Mouse (Mus musculus) large intestine, adult 2 months (tissue): ENCODE results near the gene Pomp. TPM values are rescaled to one million over a fixed set of nuclear protein-coding genes. Genes with fewer than 3 reads are reported as not detected.
"Not testable (repeated sequence)": the region's sequence is repeated elsewhere in the genome, so short reads cannot be mapped to it uniquely, and the experiment has no call there.

Experiments
- DNase-seq: peaks from one replicate; pipeline ENCODE4 v3.0.0-alpha.2; 2012; ENCODE audit warnings: low read depth, low spot score
- WGBS: fragments of 180-500 bp; shearing (Covaris S2); methylation state at CpG from one replicate; pipeline ENCODE4 v1.1.7; 2018; 5-methylcytosine and 5-hydroxymethylcytosine counted together
- polyA plus RNA-seq: library from polyadenylated mRNA; depleted of rRNA; stranded (reverse); fragments of >200 nt; gene quantifications from 2 replicates; pipeline ENCODE4 v1.2.3, GENCODE M21; 2012

Pomp gene
- polyA plus RNA-seq, 1 experiment: 132 TPM

DNA sequence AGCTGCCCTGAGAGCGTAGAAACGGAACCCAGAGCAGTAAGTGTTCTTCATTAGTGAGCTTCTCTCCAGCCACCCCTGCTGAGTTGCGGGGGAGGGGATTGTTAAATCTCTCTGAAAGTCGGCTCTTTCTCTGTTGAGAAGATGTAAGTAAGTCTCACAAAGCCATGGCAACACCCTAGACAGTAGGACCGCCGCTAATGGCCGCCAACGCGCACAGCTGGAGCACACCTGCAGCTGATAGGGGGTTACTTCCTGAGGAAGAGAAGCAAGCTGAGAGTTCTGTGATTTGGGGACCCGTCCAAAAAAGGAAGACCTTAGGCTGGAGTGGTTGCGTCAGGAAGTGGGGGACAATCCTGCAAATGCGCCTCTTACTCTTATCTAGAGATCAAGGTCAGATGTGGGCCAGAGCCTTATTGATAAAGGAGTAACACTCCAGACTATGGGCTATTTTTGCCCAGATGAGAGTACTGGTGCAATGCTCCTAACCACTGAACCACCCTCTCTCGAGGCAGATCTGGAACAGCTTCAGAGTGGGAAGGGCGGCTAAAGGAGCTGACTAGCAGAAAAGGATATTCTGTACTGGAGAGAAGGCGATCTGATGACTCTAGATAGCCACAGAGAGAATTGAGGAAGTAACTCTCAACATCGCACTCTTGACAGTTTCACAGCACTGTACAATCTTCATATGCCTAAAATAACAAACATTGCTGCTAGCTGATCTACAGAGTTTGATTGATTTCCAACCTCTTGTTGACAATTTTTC is 35.4 kb downstream of the Pomp start:
- no peak for DNase-seq
- 53% methylated on average over 16 of the region's 16 CpGs for WGBS

- 43% methylated on average over 4 of the region's 4 CpGs for WGBS
- DNase-seq: not testable (repeated sequence)
These were observed 36.2 kb downstream of the Pomp start for GRCm38 (mm10) chr5:147896501-147896900.

GRCm38 (mm10) chr5:147898254-147898653 is 38.0 kb downstream of the Pomp start:
- DNase-seq: peak; percentile 57
- 40% methylated on average over 2 of the region's 2 CpGs for WGBS

DNA sequence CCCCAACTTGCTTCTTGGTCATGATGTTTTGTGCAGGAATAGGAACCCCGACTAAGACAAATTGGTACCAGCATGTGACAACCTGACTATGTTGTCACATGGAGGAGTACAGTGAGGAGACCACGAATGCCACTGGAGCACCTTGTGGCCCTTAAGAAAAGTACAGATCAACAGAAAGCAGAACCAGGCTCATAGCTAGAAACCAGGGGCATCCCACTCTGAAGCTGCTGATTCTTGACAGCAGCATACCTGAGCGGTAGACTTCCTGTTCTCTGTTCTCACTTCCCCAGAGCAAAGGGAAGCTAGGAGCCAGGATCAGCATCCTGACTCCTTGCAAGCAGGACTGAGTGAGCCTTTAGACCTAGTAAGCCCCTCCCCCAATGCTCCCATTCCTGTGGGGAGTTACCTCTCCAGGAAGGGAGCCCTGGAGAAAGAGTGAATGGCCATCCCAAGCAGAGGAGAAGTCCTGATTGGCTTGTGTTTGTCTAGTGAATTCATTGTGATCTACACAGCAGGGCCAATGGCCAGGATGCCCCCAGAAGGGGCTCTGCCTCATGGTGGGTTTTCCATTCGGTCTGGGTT is 38.8 kb downstream of the Pomp start:
- no peak for DNase-seq
- 75% methylated on average over 4 of the region's 4 CpGs for WGBS

GRCm38 (mm10) chr5:147902008-147902757 is 41.9 kb downstream of the Pomp start:
- WGBS: 73% methylated on average over 15 of the region's 15 CpGs
- no peak for DNase-seq

- 72% methylated on average over 9 of the region's 9 CpGs for WGBS
- DNase-seq: no peak
These were observed 42.9 kb downstream of the Pomp start for GRCm38 (mm10) chr5:147903166-147903565.

DNA sequence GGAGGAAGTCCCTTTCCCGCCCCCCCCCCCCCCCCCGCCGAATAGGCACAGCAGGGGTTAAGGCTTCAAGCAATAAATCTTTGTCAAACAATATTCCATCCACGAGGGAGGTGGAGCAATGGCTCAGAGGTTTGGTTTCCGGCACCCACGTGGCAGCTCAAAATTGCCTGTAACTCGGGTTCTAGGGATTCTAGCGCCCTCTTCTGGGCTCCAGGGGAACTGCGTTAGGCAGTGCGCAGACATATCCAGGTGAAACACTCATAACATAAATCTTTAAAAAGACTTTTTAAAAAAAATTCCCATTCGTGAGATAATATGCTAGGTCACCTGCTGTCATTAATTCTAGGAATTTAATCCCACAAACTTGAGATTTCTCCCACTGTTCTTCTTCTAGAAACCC is 46.9 kb downstream of the Pomp start:
- WGBS: 41% methylated on average over 11 of the region's 11 CpGs
- no peak for DNase-seq

DNA sequence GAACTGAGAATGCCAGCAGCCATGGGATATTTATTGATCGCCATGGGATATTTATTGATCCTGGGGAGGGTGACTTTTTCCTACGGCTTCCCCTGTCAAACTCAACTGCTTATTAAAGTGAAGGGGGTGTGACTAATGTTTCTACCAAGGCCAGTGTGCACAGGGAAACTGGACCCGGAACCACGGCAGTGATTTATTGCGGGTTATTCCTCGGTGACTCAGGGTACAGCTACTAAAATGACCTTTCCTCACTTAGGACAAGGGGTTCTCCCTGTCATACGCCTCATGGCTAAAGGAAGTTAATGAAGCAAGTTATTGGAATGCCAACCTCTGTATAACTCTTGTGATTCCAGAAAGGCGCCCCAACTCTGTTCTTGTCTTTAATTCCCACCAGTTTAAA is 47.6 kb downstream of the Pomp start:
- WGBS: 44% methylated on average over 8 of the region's 8 CpGs
- DNase-seq: peak; percentile 48

DNA sequence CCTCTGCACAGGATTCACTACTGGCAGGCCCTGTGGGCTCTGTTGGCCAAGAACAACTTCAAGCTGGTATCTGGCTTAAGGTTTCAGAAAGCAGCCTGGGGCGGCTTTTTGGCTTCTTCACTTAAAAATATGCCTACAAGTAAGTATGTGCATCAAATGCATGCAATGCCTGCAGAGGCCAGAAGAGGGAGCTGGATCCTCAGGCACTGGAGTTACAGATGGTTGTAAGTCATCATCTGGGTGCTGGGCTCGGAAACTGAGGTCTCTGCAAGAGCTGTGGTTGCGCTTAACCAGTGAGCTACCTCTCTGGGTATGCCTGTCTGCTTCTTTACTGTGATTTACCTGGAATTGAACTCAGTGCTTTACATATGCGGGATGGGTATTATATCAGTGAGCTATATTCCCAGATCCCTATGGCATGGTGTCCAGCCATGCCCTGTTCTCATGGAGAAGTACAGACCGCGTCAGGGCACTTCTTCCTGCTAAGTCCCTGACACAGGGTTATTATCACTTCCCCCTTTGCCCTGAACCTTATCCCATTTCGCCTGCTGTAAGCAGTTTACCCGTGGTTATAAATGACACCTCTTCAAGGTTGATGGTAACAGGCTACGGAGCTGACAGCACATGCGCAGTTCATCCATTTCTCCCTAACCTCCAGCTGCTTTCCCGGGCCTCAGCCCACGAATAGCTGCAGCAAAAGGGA is 50.7 kb downstream of the Pomp start:
- no peak for DNase-seq
- 54% methylated on average over 12 of the region's 12 CpGs for WGBS

GRCm38 (mm10) chr5:147911744-147912143 is 51.5 kb downstream of the Pomp start:
- WGBS: 59% methylated on average over 5 of the region's 5 CpGs
- DNase-seq: no peak

GRCm38 (mm10) chr5:147913241-147913842 is 53.1 kb downstream of the Pomp start:
- WGBS: 16% methylated on average over 14 of the region's 14 CpGs
- DNase-seq: no peak

DNA sequence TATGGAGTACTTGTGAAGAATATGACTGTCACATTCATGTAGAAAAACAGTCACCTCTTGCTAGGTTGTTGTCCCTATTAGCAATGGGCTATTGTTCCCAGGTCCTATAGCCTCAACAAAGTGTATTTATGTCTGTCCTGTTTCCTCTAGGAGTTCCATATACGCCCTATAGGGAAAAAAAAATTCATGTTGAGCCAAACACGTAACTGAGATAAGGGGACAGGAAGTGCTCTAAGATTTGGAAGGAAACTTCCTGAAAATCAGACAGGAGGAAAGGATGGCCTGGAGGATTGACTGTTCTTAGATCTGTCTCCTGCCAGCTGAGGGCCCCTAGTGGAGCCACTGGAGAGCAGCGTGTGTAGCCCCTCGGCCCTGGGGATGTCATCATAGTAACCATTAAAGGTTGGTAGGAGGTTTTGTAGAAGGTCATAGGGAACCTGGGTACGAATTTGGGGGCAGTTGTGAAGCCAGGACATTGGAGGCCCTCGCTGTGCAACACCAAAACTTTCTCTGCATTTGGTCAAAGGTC is 54.8 kb downstream of the Pomp start:
- no peak for DNase-seq
- 51% methylated on average over 6 of the region's 6 CpGs for WGBS

DNA sequence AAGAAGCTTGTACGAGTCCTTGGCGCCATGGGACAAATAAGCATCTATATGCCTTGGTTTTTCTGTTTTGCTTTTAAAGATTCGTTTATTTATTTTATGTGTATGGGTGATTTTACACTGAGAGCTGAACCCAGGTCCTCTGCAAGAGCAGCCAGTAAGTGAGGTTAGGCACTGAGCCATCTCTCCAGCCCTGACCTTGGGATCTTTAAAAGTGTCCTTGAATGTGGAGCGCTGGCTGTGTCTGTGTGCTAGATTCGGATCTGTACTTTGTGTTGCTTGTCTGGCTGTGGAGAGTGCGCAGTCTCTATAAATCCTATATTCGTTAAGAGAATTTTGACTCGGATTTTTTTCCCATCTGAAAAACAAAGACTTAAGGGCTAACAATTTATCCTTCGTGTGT is 55.9 kb downstream of the Pomp start:
- 85% methylated on average over 9 of the region's 9 CpGs for WGBS
- DNase-seq: no peak

- 65% methylated on average over 17 of the region's 17 CpGs for WGBS
- no peak for DNase-seq
These were observed 58.0 kb downstream of the Pomp start for GRCm38 (mm10) chr5:147918044-147918846.

- DNase-seq: no peak
- WGBS: 35% methylated on average over 5 of the region's 5 CpGs
These were observed 64.4 kb downstream of the Pomp start for GRCm38 (mm10) chr5:147924621-147925020.
